Comparison of ENCODE assay signal across 8 mouse cellular contexts in the genomic region with DNA sequence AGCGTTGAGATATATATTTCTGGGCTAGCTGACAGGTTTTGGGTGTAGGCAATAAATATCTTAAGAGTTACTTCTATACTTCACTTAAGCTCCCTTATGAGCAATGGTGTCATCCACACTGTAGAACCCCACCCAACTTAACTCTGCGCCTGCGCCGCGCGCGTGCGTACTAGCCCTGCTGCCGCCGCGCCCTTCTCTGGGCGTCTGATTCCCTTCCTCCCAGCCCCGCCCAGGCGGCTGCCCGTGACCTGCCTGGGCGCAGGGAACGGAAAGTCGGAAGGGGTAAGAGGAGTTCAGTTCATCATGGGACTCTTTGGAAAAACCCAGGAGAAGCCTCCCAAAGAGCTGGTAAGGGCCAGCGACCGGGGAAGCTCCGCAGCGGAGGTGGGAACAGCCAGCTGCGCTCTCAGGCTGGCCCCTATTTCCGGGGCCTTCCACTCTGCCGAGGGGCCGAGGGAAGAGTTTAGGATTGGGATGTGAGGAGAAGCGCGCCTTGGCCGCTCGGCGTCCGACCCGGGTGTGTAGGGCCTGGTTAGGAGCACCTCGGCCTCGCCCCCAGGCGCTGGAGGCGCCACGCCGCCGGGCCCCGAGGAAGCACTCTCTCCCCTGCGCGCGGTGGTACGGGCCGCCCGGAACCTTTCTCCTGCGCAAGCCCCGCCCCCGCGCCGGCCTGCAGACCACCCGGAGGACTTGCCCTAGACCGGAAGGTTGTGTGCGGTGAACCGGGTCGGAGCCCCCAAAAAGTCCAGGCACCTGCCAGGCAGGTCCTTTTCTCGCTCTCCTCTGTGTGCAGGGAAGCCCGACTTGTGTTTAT. TPM values are rescaled to one million over a fixed set of nuclear protein-coding genes. Genes with fewer than 3 reads are reported as not detected.
DNase-seq lines count a peak whose midpoint lies in the region; ATAC-seq lines count a peak whose summit lies in the region.

TSS of gene Chmp3 (plus strand) at position 112 of the 814 bp plus-strand sequence.

- peaks cover 3% of the 10 kb centered on the region; the same call in 1 of the 2 replicates for H3K36me3 ChIP-seq in hindbrain, embryonic 16.5 days (ENCODE audit: control insufficient read depth, insufficient read depth, low read length)
- no peaks in the 10 kb centered on the region for H3K36me3 ChIP-seq in macrophage (ENCODE audit: inconsistent target)

- peaks cover 48% of the 10 kb centered on the region for H3K79me2 ChIP-seq in macrophage (ENCODE audit: inconsistent target)

- H3K9ac ChIP-seq in hindbrain, embryonic 16.5 days (ENCODE audit: low read depth, low read length): peak within 1 kb of the TSS; percentile 84

- H3K9me3 ChIP-seq in hindbrain, embryonic 16.5 days (ENCODE audit: control insufficient read depth, low read length): peaks cover 2% of the 10 kb centered on the region; the same call in 1 of the 2 replicates

- WGBS in hindbrain, embryonic 16.5 days: under 1% methylated on average over 48 of the region's 59 CpGs
- WGBS in macrophage (ENCODE audit: missing documents): under 1% methylated on average over 59 of the region's 59 CpGs

- peak within 1 kb of the TSS; percentile 56 for H3K4me3 ChIP-seq in hindbrain, embryonic 16.5 days (ENCODE audit: low read length)
- peak within 1 kb of the TSS; percentile 87 for H3K4me3 ChIP-seq in macrophage (ENCODE audit: inconsistent target)

- H3K27me3 ChIP-seq in hindbrain, embryonic 16.5 days (replicated peaks; ENCODE audit: control insufficient read depth, insufficient read depth, low read length): no peaks in the 10 kb centered on the region

- DNase-seq in T-cell, adult 2 months (ENCODE audit: low spot score): peak; percentile 91
- peak; percentile 95 to 96 for DNase-seq in cerebellum, postnatal 36 days
- DNase-seq in gastrocnemius, adult 18-20 months (ENCODE audit: low spot score): peak; percentile 96
- DNase-seq in left cerebral cortex, adult 18-20 months (ENCODE audit: low spot score in 2 of 2): peak; percentile 98
- DNase-seq in right cerebral cortex, adult 18-20 months: peak; percentile 97
- DNase-seq in urinary bladder, postnatal 10 days (ENCODE audit: low spot score): peak; percentile 86

- peaks cover 6% of the 10 kb centered on the region for H3K4me1 ChIP-seq in hindbrain, embryonic 16.5 days (ENCODE audit: control insufficient read depth, insufficient read depth, low read depth, low read length)

- peak within 1 kb of the TSS; percentile 98 for H3K27ac ChIP-seq in hindbrain, embryonic 16.5 days (ENCODE audit: low read depth, low read length)
- H3K27ac ChIP-seq in macrophage: peak within 1 kb of the TSS; percentile 93

- peak; percentile 99 for ATAC-seq in hindbrain, embryonic 16.5 days

- peak within 1 kb of the TSS; percentile 75 for H3K4me2 ChIP-seq in hindbrain, embryonic 16.5 days (ENCODE audit: low read length)

RNA-seq across cellular contexts. Expression of gene Chmp3, which starts in this region (rescaled TPM):
- 10 to 100 TPM; 40.7 to 43.3 TPM for total RNA-seq in gastrocnemius, adult 18-20 months (2021)
- polyA plus RNA-seq in hindbrain, embryonic 16.5 days (2015; fragmentation: Nextera tagmentation; extraction: Ambion mirVana): 61.6 and 61.8 TPM in 2 replicates
- 100 to 1,000 TPM; 106 to 110 TPM for total RNA-seq in left cerebral cortex, adult 18-20 months (2021)
- total RNA-seq in macrophage (2018; cell fraction: chromatin; rRNA removed): 100 to 1,000 TPM in 8 of 26 experiments, 10 to 100 TPM in 18; 42.2 to 182 (median 84.2) TPM
- total RNA-seq in macrophage (2018; cell fraction: cytosol; rRNA removed): 100 to 1,000 TPM in 12 of 26 experiments, 10 to 100 TPM in 14; 77.9 to 138 (median 99.6) TPM
- 100 to 1,000 TPM in 1 of 26 experiments, 10 to 100 TPM in 25; 37.1 to 105 (median 66.4) TPM for total RNA-seq in macrophage (2018; cell fraction: nucleus; rRNA removed)
- polyA plus RNA-seq in macrophage (2018): 114 to 245 TPM (median 121 TPM) in 3 replicates

Comparison
In these comparisons a context has a peak if more than half of its experiments do, and no peak if none do; other contexts are left out.
1. Peak in every context shown above with its lines: DNase-seq, ATAC-seq, H3K4me3 ChIP-seq and H3K27ac ChIP-seq.